Mouse (Mus musculus): ENCODE results near the gene Arhgap31.
"Not testable (repeated sequence)": the region's sequence is repeated elsewhere in the genome, so short reads cannot be mapped to it uniquely, and the experiment has no call there.

Gene Arhgap31

GRCm38 (mm10) chr16:38728576-38729132, 15.6 kb upstream of the Arhgap31 start:
- DNase-seq (ENCODE audit: low spot score in 2 of 2): no peak

- DNase-seq (ENCODE audit: low spot score in 2 of 2): no peak
Measured at GRCm38 (mm10) chr16:38724974-38725373, 11.9 kb upstream of the Arhgap31 start.

GRCm38 (mm10) chr16:38724256-38724655, 11.2 kb upstream of the Arhgap31 start:
- no peak for DNase-seq (ENCODE audit: low spot score in 2 of 2)

GRCm38 (mm10) chr16:38721377-38721776, 8.3 kb upstream of the Arhgap31 start:
- DNase-seq (ENCODE audit: low spot score in 2 of 2): no peak

- DNase-seq (ENCODE audit: low spot score in 2 of 2): not testable (repeated sequence)
Measured at GRCm38 (mm10) chr16:38714259-38714526, 1.1 kb upstream of the Arhgap31 start.

- DNase-seq (ENCODE audit: low spot score in 2 of 2): no peak
Measured at GRCm38 (mm10) chr16:38713404-38714258, 557 bp upstream of the Arhgap31 start.

- no peak for DNase-seq (ENCODE audit: low spot score in 2 of 2)
Measured at GRCm38 (mm10) chr16:38712105-38712504, 969 bp downstream of the Arhgap31 start.

- DNase-seq (ENCODE audit: low spot score in 2 of 2): no peak
Measured at GRCm38 (mm10) chr16:38711245-38711644, 1.8 kb downstream of the Arhgap31 start.

GRCm38 (mm10) chr16:38708962-38709520, 4.0 kb downstream of the Arhgap31 start:
- DNase-seq (ENCODE audit: low spot score in 2 of 2): no peak

GRCm38 (mm10) chr16:38706782-38707181, 6.3 kb downstream of the Arhgap31 start:
- no peak for DNase-seq (ENCODE audit: low spot score in 2 of 2)

GRCm38 (mm10) chr16:38705531-38706281, 7.4 kb downstream of the Arhgap31 start:
- no peak for DNase-seq (ENCODE audit: low spot score in 2 of 2)

- DNase-seq (ENCODE audit: low spot score in 2 of 2): no peak
Measured at GRCm38 (mm10) chr16:38703501-38703900, 9.6 kb downstream of the Arhgap31 start.

- no peak for DNase-seq (ENCODE audit: low spot score in 2 of 2)
Measured at GRCm38 (mm10) chr16:38702316-38702715, 10.8 kb downstream of the Arhgap31 start.

GRCm38 (mm10) chr16:38701492-38702185, 11.4 kb downstream of the Arhgap31 start:
- no peak for DNase-seq (ENCODE audit: low spot score in 2 of 2)

GRCm38 (mm10) chr16:38700392-38701162, 12.5 kb downstream of the Arhgap31 start:
- DNase-seq (ENCODE audit: low spot score in 2 of 2): no peak

- no peak for DNase-seq (ENCODE audit: low spot score in 2 of 2)
Measured at GRCm38 (mm10) chr16:38697611-38698010, 15.5 kb downstream of the Arhgap31 start.

- no peak for DNase-seq (ENCODE audit: low spot score in 2 of 2)
Measured at GRCm38 (mm10) chr16:38695557-38695956, 17.5 kb downstream of the Arhgap31 start.

GRCm38 (mm10) chr16:38694906-38695540, 18.1 kb downstream of the Arhgap31 start:
- no peak for DNase-seq (ENCODE audit: low spot score in 2 of 2)

- no peak for DNase-seq (ENCODE audit: low spot score in 2 of 2)
Measured at GRCm38 (mm10) chr16:38690501-38690900, 22.6 kb downstream of the Arhgap31 start.

- no peak for DNase-seq (ENCODE audit: low spot score in 2 of 2)
Measured at GRCm38 (mm10) chr16:38689786-38690185, 23.3 kb downstream of the Arhgap31 start.
